Mouse (Mus musculus) neural tube, embryonic 13.5 days (tissue): ENCODE measurements around the gene Wdr53. TPM values are rescaled to one million over a fixed set of nuclear protein-coding genes. Genes with fewer than 3 reads are reported as not detected.
"Not testable (repeated sequence)": the region's sequence is repeated elsewhere in the genome, so short reads cannot be mapped to it uniquely, and the experiment has no call there.

Source experiments
- ATAC-seq: fragments of 200-750 bp; cut with Nextera tagmentation; 2 replicates; pipeline ENCODE4 v1.8.0; 2017; ENCODE audit warnings: low read depth, mild to moderate bottlenecking, moderate TSS enrichment, moderate library complexity
- H3K27ac ChIP-seq: fragments of 300-500 bp; sonication (generic); replicated peaks from 2 replicates; pipeline ENCODE4 v1.5.1; 2015; ENCODE audit warnings: moderate library complexity, mild to moderate bottlenecking, inconsistent platforms
- H3K27me3 ChIP-seq: fragments of 300-500 bp; sonication (generic); 2 replicates; pipeline ENCODE4 v1.6.1; 2015; ENCODE audit warnings: mild to moderate bottlenecking, inconsistent platforms
- H3K36me3 ChIP-seq: fragments of 300-500 bp; sonication (generic); 2 replicates; pipeline ENCODE4 v1.6.1; 2015; ENCODE audit warnings: mild to moderate bottlenecking, inconsistent platforms
- H3K4me1 ChIP-seq: fragments of 300-500 bp; sonication (generic); replicated peaks from 2 replicates; pipeline ENCODE4 v1.6.1; 2015; ENCODE audit warnings: inconsistent platforms
- H3K4me2 ChIP-seq: fragments of 300-500 bp; sonication (generic); 2 replicates; pipeline ENCODE4 v1.6.1; 2015; ENCODE audit warnings: inconsistent platforms, mild to moderate bottlenecking, moderate library complexity
- H3K4me3 ChIP-seq: fragments of 300-500 bp; sonication (generic); 2 replicates; pipeline ENCODE4 v1.5.1; 2015; ENCODE audit warnings: mild to moderate bottlenecking, inconsistent platforms
- H3K9ac ChIP-seq: fragments of 300-500 bp; sonication (generic); 2 replicates; pipeline ENCODE4 v1.6.1; 2015; ENCODE audit warnings: moderate library complexity, mild to moderate bottlenecking, inconsistent platforms
- H3K9me3 ChIP-seq: fragments of 300-500 bp; sonication (generic); 2 replicates; pipeline ENCODE4 v1.6.1; 2016; ENCODE audit warnings: inconsistent platforms
- WGBS: fragments of 180-500 bp; shearing (Covaris S2); methylation state at CpG from one replicate; pipeline ENCODE4 v1.1.7; 2015; 5-methylcytosine and 5-hydroxymethylcytosine counted together
- polyA plus RNA-seq: library from polyadenylated mRNA; unstranded; fragments of >200 nt; fragmentation: Nextera tagmentation; extraction: Ambion mirVana; gene quantifications from 2 replicates; pipeline ENCODE4 v1.2.1, GENCODE M21; 2015

Gene Wdr53
- 16.4 and 17.1 TPM in 2 replicates for polyA plus RNA-seq

- peak within 1 kb of the TSS; percentile 95 for H3K27ac ChIP-seq
- H3K4me1 ChIP-seq = peaks cover 42% of the 10 kb centered on the region
- peaks cover 4% of the 10 kb centered on the region; the same call in 1 of the 2 replicates for H3K36me3 ChIP-seq
- H3K4me2 ChIP-seq = peak within 1 kb of the TSS; percentile 72
- peak within 1 kb of the TSS; percentile 93 for H3K4me3 ChIP-seq
- ATAC-seq = peak; percentile 99
- WGBS = under 1% methylated on average over 35 of the region's 48 CpGs
- H3K9me3 ChIP-seq = no peaks in the 10 kb centered on the region
- H3K9ac ChIP-seq = peak within 1 kb of the TSS; percentile 94
- no peaks in the 10 kb centered on the region for H3K27me3 ChIP-seq
Measured at GRCm38 (mm10) chr16:32246952-32247370, at the start of gene Wdr53, which contains the start of gene Fbxo45. Gene Wdr53, plus strand, starts transcription at chr16:32247227. Gene Fbxo45, minus strand, starts transcription at chr16:32247158.

DNA sequence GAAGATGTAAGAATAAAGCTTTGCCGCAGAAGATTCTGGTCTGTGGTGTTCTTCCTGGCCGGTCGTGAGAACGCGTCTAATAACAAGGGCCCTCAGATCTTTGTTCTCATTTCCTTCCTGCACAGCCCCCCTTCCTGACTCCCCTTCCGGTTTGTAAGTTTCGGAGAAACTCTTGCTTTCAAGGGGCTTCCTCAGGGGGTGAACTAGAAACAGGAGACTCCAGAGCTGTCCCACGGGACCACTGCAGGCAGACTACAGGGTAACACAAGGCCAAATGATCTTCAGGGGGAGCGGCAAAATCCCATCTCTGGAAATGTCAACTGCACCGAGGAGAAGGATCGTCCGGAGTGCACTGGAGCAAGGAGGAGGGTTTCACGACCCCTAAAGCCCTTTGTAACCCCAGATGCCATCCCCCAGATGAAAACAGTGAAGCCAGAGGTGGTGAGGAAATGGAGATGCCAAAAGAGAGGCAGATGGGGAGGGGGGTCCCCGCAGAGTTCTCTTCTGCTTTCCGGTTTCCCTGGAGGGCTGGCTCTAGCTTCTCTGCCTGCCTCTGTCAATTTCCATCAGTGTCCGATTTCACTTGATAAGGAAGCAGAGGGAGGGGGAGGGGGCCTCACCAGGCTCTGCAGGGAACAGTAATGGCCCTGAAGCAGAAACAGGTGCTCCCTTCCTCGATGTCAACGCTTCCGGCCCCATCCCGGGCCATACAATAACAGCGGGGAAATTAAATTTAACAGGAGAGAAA lies 46.6 kb upstream of the Wdr53 start:
- 55% methylated on average over 21 of the region's 21 CpGs for WGBS
- H3K27ac ChIP-seq = peak overlapping the region; percentile 75
- H3K9me3 ChIP-seq = 0 out of 2 replicates have a peak, but pooled peaks cover 5% of the 10 kb centered on the region
- peaks cover 15% of the 10 kb centered on the region; the same call in 1 of the 2 replicates for H3K27me3 ChIP-seq
- no peaks in the 10 kb centered on the region for H3K36me3 ChIP-seq
- H3K4me3 ChIP-seq = peak overlapping the region; percentile 15
- H3K9ac ChIP-seq = peak overlapping the region; percentile 45; the same call in 1 of the 2 replicates
- H3K4me1 ChIP-seq = peaks cover 6% of the 10 kb centered on the region
- ATAC-seq = peak; percentile 61
- peak overlapping the region; percentile 44 for H3K4me2 ChIP-seq

DNA sequence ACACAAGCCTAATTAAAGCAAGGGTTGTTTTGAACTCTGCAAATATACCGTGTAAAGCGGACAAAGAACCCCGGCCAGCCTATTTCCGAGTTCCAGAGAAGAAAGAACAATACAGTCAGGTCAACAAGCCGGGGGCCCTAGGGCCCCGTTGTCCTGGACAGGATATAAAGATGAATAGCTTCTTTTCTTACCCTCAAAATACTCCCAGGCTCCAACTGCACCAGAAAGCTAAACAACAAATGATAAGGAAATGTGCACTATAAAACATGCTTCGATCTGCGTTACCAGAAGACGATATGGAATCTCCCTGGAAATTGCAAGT lies 46.1 kb upstream of the Wdr53 start:
- no peaks in the 10 kb centered on the region for H3K36me3 ChIP-seq
- H3K4me2 ChIP-seq = peak overlapping the region; percentile 44
- 29% methylated on average over 9 of the region's 9 CpGs for WGBS
- H3K4me1 ChIP-seq = peaks cover 6% of the 10 kb centered on the region
- H3K27me3 ChIP-seq = peaks cover 15% of the 10 kb centered on the region; the same call in 1 of the 2 replicates
- peak; percentile 43 for ATAC-seq
- H3K9ac ChIP-seq = peak overlapping the region; percentile 45; the same call in 1 of the 2 replicates
- H3K4me3 ChIP-seq = peak overlapping the region; percentile 15
- peak overlapping the region; percentile 75 for H3K27ac ChIP-seq
- H3K9me3 ChIP-seq = 0 out of 2 replicates have a peak, but pooled peaks cover 5% of the 10 kb centered on the region

GRCm38 (mm10) chr16:32202681-32203080 lies 44.3 kb upstream of the Wdr53 start:
- 0 out of 2 replicates have a peak, but pooled peaks cover 5% of the 10 kb centered on the region for H3K9me3 ChIP-seq
- H3K27ac ChIP-seq = no peak overlapping the region
- H3K4me2 ChIP-seq = no peak overlapping the region
- no peaks in the 10 kb centered on the region for H3K36me3 ChIP-seq
- ATAC-seq = no peak
- no peak overlapping the region for H3K9ac ChIP-seq
- no peak overlapping the region for H3K4me3 ChIP-seq
- H3K4me1 ChIP-seq = peaks cover 6% of the 10 kb centered on the region
- 74% methylated on average over 6 of the region's 6 CpGs for WGBS
- H3K27me3 ChIP-seq = peaks cover 15% of the 10 kb centered on the region; the same call in 1 of the 2 replicates

GRCm38 (mm10) chr16:32204902-32205301 lies 42.1 kb upstream of the Wdr53 start:
- WGBS = 57% methylated on average over 3 of the region's 3 CpGs
- Histone ChIP-seq H3K9ac (no peak overlapping the region), H3K4me3 (no peak overlapping the region), H3K27ac (no peak overlapping the region), H3K4me1 (peaks cover 6% of the 10 kb centered on the region), H3K27me3 (peaks cover 15% of the 10 kb centered on the region; the same call in 1 of the 2 replicates), H3K36me3 (no peaks in the 10 kb centered on the region), H3K9me3 (0 out of 2 replicates have a peak, but pooled peaks cover 7% of the 10 kb centered on the region), H3K4me2 (no peak overlapping the region)
- ATAC-seq = no peak

GRCm38 (mm10) chr16:32214156-32214555 lies 32.9 kb upstream of the Wdr53 start:
- Histone ChIP-seq H3K4me2 (no peak overlapping the region), H3K36me3 (no peaks in the 10 kb centered on the region), H3K9ac (no peak overlapping the region), H3K27me3 (no peaks in the 10 kb centered on the region), H3K4me3 (no peak overlapping the region), H3K9me3 (0 out of 2 replicates have a peak, but pooled peaks cover 2% of the 10 kb centered on the region), H3K4me1 (no peaks in the 10 kb centered on the region), H3K27ac (no peak overlapping the region)
- no peak for ATAC-seq

- H3K27ac ChIP-seq = no peak overlapping the region
- H3K4me1 ChIP-seq = no peaks in the 10 kb centered on the region
- WGBS = 83% methylated on average over 17 of the region's 17 CpGs
- H3K4me2 ChIP-seq = no peak overlapping the region
- no peaks in the 10 kb centered on the region for H3K27me3 ChIP-seq
- ATAC-seq = no peak
- H3K9ac ChIP-seq = no peak overlapping the region
- no peak overlapping the region for H3K4me3 ChIP-seq
- no peaks in the 10 kb centered on the region for H3K9me3 ChIP-seq
- no peaks in the 10 kb centered on the region for H3K36me3 ChIP-seq
Measured at GRCm38 (mm10) chr16:32214804-32215576, 32.0 kb upstream of the Wdr53 start.

- H3K9ac ChIP-seq = no peak overlapping the region
- no peak overlapping the region for H3K4me3 ChIP-seq
- no peaks in the 10 kb centered on the region for H3K9me3 ChIP-seq
- WGBS = 84% methylated on average over 4 of the region's 4 CpGs
- no peak for ATAC-seq
- H3K4me2 ChIP-seq = no peak overlapping the region
- no peaks in the 10 kb centered on the region for H3K4me1 ChIP-seq
- no peaks in the 10 kb centered on the region for H3K27me3 ChIP-seq
- no peak overlapping the region for H3K27ac ChIP-seq
- no peaks in the 10 kb centered on the region for H3K36me3 ChIP-seq
Measured at GRCm38 (mm10) chr16:32221803-32222202, 25.2 kb upstream of the Wdr53 start.

DNA sequence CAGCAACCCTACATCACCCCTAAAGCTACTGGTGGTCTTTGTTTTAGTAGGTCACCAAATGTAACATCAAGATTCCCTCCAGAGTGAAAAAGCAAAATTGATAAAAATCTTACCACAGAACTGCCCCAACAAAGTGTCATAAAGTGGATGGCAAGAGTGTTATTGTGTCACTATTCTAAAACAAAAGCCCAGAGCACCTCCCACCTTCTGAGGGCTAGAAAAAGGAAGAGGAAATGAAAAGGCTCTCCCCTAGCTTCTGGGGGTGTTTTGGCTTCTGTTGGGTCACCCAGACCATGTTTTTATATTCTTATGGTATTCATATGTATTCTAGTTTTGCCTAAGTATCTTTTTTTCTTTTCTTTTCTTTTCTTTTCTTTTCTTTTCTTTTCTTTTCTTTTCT lies 24.6 kb upstream of the Wdr53 start:
- H3K9me3 ChIP-seq = no peaks in the 10 kb centered on the region

GRCm38 (mm10) chr16:32232050-32232449 lies 15.0 kb upstream of the Wdr53 start:
- WGBS = 96% methylated on average over 3 of the region's 3 CpGs
- not testable (repeated sequence) for H3K4me1 ChIP-seq

More for the DNA sequence above, 24.6 kb upstream of the Wdr53 start:
- Histone ChIP-seq H3K27ac (no peak overlapping the region), H3K27me3 (no peaks in the 10 kb centered on the region), H3K36me3 (no peaks in the 10 kb centered on the region), H3K4me3 (no peak overlapping the region), H3K4me2 (no peak overlapping the region), H3K9ac (no peak overlapping the region), H3K4me1 (no peaks in the 10 kb centered on the region)
- no peak for ATAC-seq

DNA sequence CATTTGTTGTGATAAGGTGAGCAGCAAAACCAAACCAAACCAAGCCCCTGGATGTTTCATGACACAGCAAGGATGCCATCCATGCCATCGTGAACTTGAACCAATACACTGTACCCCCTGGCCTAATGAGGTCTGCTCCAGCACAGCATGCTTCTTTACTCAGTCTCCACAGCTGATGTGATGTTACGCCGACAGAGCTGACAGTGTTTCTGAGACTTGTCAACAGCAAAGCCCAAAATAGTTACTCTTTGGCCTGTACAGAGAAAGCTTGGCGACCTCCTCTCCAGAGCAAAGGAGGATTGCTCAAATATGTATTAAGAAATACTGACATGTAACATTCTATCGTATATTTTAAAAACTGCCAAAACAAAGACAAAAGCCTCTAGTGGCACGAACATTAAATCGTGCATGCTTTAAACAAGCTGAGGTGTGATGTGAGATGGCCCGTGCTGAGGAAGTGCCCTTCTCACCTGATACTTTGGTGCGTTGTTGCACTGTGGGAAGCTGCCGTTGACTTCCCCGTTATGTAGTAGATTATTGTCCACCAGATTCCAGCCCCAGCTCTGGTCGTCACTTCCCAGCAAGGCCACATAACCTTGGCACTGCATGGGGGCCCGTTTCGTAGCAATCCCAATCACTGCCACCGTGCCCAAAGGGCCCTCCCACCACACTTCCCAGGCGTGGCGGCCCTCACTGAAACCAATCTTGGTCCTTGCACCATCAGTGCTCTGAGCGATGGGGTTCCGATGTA lies 8.9 kb upstream of the Wdr53 start:
- no peak overlapping the region for H3K4me3 ChIP-seq
- H3K4me1 ChIP-seq = 0 out of 2 replicates have a peak, but pooled peaks cover 2% of the 10 kb centered on the region
- H3K9ac ChIP-seq = no peak overlapping the region
- no peak overlapping the region for H3K27ac ChIP-seq
- peaks cover 46% of the 10 kb centered on the region for H3K36me3 ChIP-seq
- no peak for ATAC-seq
- WGBS = 94% methylated on average over 19 of the region's 19 CpGs
- H3K4me2 ChIP-seq = no peak overlapping the region
- H3K9me3 ChIP-seq = no peaks in the 10 kb centered on the region
- H3K27me3 ChIP-seq = no peaks in the 10 kb centered on the region

More at GRCm38 (mm10) chr16:32232050-32232449, 15.0 kb upstream of the Wdr53 start:
- H3K27me3 ChIP-seq, H3K27ac ChIP-seq, H3K4me2 ChIP-seq, H3K4me3 ChIP-seq, H3K9ac ChIP-seq, ATAC-seq, H3K9me3 ChIP-seq: not testable (repeated sequence)
- peaks cover 41% of the 10 kb centered on the region for H3K36me3 ChIP-seq
